Mouse (Mus musculus) myocyte (in vitro differentiated cells): ENCODE measurements at regions not wholly inside any gene's neighbourhood (a gene's known extent, or its start where the extent isn't known, plus 50 kb on each side); places are given as distances from the start of the nearest gene placed in this dataset.

Experiments used
- H3K27me3 ChIP-seq: one replicate; pipeline ENCODE4 v1.6.1; 2011; ENCODE audit not compliant: control insufficient read depth, insufficient read depth, insufficient read length
- H3K36me3 ChIP-seq: one replicate; pipeline ENCODE4 v1.6.1; 2011; ENCODE audit not compliant: control insufficient read depth, insufficient read depth
- H3K4me2 ChIP-seq: one replicate; pipeline ENCODE4 v1.6.1; 2011; ENCODE audit warnings: low read depth, control low read depth
- H3K4me3 ChIP-seq: one replicate; pipeline ENCODE4 v1.5.1; 2011; ENCODE audit warnings: mild to moderate bottlenecking, control low read depth, moderate library complexity
- H3K79me2 ChIP-seq: one replicate; pipeline ENCODE4 v1.6.1; 2011; ENCODE audit not compliant: control insufficient read depth, insufficient read depth
- H3ac ChIP-seq: one replicate; pipeline ENCODE4 v1.6.1; 2011; ENCODE audit not compliant: control insufficient read depth, insufficient read length
- CEBPB ChIP-seq: IDR thresholded peaks from 2 replicates; pipeline ENCODE4 v1.6.1; 2011; ENCODE audit warnings: mild to moderate bottlenecking, moderate library complexity; ENCODE audit not compliant: poor library complexity, insufficient read depth, severe bottlenecking
- E2F4 ChIP-seq: IDR thresholded peaks from one replicate; pipeline ENCODE4 v1.6.1; 2011; ENCODE audit warnings: mild to moderate bottlenecking, control low read depth, moderate library complexity; ENCODE audit not compliant: insufficient read depth
- MAX ChIP-seq: IDR thresholded peaks from one replicate; pipeline ENCODE4 v1.6.1; 2011; ENCODE audit warnings: low read depth, mild to moderate bottlenecking, control low read depth
- MYOD1 ChIP-seq, 3 experiments: IDR thresholded peaks; one replicate each; pipeline ENCODE4 v1.6.1; 2011; ENCODE audit warnings: control low read depth in 2 of 3, low read depth in 2 of 3, mild to moderate bottlenecking in 2 of 3, moderate library complexity in 1 of 3; ENCODE audit not compliant: insufficient read length in 2 of 3, control insufficient read depth in 1 of 3
- MYOG ChIP-seq, 3 experiments: IDR thresholded peaks; one replicate each; pipeline ENCODE4 v1.6.1; 2011; ENCODE audit warnings: control low read depth in 2 of 3, low read depth in 2 of 3, mild to moderate bottlenecking in 2 of 3; ENCODE audit not compliant: insufficient read length in 2 of 3, control insufficient read depth in 1 of 3, insufficient read depth in 1 of 3
- POLR2A ChIP-seq: IDR thresholded peaks from one replicate; pipeline ENCODE4 v1.6.1; 2011; ENCODE audit warnings: low read depth, mild to moderate bottlenecking, control low read depth, moderate library complexity; ENCODE audit not compliant: insufficient read length
- POLR2AphosphoS2 ChIP-seq: IDR thresholded peaks from one replicate; pipeline ENCODE4 v1.6.1; 2011; ENCODE audit warnings: low read depth, control low read depth; ENCODE audit not compliant: insufficient read length
- REST ChIP-seq: IDR thresholded peaks from one replicate; pipeline ENCODE4 v1.6.1; 2011; ENCODE audit warnings: mild to moderate bottlenecking, control low read depth, moderate library complexity; ENCODE audit not compliant: insufficient read depth, insufficient read length
- SRF ChIP-seq: IDR thresholded peaks from one replicate; pipeline ENCODE4 v1.6.1; 2011; ENCODE audit warnings: low read depth; ENCODE audit not compliant: control insufficient read depth, insufficient read length
- TCF12 ChIP-seq: IDR thresholded peaks from one replicate; pipeline ENCODE4 v1.6.1; 2011; ENCODE audit warnings: mild to moderate bottlenecking, control low read depth; ENCODE audit not compliant: poor library complexity, insufficient read depth, severe bottlenecking
- TCF3 ChIP-seq: IDR thresholded peaks from one replicate; pipeline ENCODE4 v1.6.1; 2011; ENCODE audit warnings: low read depth, control low read depth; ENCODE audit not compliant: insufficient read length
- USF1 ChIP-seq: IDR thresholded peaks from one replicate; pipeline ENCODE4 v1.6.1; 2011; ENCODE audit warnings: low read depth, mild to moderate bottlenecking, control low read depth, moderate library complexity

GRCm38 (mm10) chr6:82860485-82860884 lies 79.1 kb downstream of the Sema4f start:
- Histone ChIP-seq H3ac (no peak overlapping the region), H3K27me3 (no peaks in the 10 kb centered on the region), H3K4me2 (no peak overlapping the region), H3K4me3 (no peak overlapping the region), H3K79me2 (no peaks in the 10 kb centered on the region), H3K36me3 (no peaks in the 10 kb centered on the region)
- no peak for TF ChIP-seq USF1
- TF ChIP-seq MYOD1 (IDR thresholded peaks at IDR 0.05; ENCODE audit: control insufficient read depth in 1 of 3, insufficient read length in 2 of 3, low read depth in 2 of 3): no peak
- TF ChIP-seq SRF: no peak
- no peak for TF ChIP-seq REST
- TF ChIP-seq CEBPB: no peak
- TF ChIP-seq TCF3: no peak
- TF ChIP-seq E2F4: no peak
- TF ChIP-seq MAX: no peak
- no peak for TF ChIP-seq MYOG (IDR thresholded peaks at IDR 0.05; ENCODE audit: control insufficient read depth in 1 of 3, insufficient read depth in 1 of 3, insufficient read length in 2 of 3, low read depth in 2 of 3)
- TF ChIP-seq POLR2AphosphoS2: no peak

DNA sequence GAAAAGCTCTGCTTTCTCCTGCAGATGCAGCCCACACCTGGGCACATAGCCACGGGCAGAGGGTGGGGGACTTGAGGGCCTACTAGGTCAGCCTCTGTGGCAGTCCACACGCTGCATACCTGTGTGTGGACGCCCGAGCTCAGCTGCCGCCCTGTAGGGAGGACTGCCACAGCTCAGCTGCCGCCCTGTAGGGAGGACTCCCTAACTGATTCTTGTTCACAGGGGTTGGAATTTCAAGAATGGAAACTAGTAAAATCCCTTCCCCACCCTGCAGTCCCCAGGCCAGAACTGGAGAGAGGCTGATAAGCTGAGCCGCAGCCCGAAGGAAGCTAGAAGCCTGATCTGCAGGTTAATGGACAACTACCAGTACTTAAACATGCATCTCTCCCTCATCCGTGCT lies 82.0 kb upstream of the Hk2 start:
- no peak for TF ChIP-seq MAX
- TF ChIP-seq MYOD1 (IDR thresholded peaks at IDR 0.05; ENCODE audit: control insufficient read depth in 1 of 3, insufficient read length in 2 of 3, low read depth in 2 of 3): peak in 2 of 3 experiments; percentile 41 to 86
- TF ChIP-seq TCF3: peak; percentile 55
- peak in 2 of 3 experiments; percentile 85 to 94 for TF ChIP-seq MYOG (IDR thresholded peaks at IDR 0.05; ENCODE audit: control insufficient read depth in 1 of 3, insufficient read depth in 1 of 3, insufficient read length in 2 of 3, low read depth in 2 of 3)
- H3ac ChIP-seq: no peak overlapping the region
- no peaks in the 10 kb centered on the region for H3K27me3 ChIP-seq
- no peak overlapping the region for H3K4me3 ChIP-seq
- no peak overlapping the region for H3K4me2 ChIP-seq
- H3K36me3 ChIP-seq: no peaks in the 10 kb centered on the region
- H3K79me2 ChIP-seq: no peaks in the 10 kb centered on the region

DNA sequence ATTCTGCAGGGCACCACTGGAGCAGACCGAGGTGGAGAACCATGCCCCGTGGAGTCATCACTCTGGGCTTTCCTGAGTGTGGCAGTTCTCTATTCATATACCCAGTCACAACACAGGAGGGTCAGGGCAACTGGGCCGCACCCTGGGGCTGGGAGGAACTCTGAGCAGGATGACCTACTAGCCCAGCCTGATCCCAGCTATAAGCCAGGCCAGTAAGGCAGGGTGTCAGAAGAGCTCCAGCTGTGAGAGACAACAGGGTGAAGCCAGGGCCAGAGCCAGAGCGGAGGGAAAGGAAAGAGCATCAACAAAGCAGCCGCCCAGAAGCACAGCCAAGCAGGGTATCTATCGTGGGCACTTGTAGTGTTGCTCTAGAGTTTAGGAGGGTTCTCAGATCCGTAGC lies 81.1 kb upstream of the Hk2 start:
- TF ChIP-seq POLR2AphosphoS2: no peak
- H3K36me3 ChIP-seq: no peaks in the 10 kb centered on the region

DNA sequence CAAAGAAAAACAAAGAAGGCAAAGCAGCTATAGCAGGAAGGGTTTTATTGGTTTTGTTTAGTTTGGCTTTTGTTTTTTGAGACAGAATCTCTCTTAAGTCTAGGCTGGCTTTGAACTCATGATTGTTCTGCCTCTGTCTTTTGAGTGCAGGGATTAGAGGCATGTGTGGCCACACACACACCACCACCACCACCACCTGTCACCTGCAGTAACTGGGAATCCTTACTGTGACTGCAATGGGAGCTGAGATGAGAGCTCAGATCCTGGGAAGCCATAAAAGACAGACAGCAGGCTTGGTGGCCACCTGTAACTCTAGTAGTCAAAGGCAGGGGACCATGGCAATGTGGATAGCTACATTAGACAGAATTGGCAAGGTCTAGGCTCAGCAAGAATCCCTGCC lies 80.5 kb upstream of the Hk2 start:
- Histone ChIP-seq H3K27me3 (no peaks in the 10 kb centered on the region), H3K4me3 (no peak overlapping the region), H3K79me2 (no peaks in the 10 kb centered on the region), H3K4me2 (no peak overlapping the region), H3K36me3 (no peaks in the 10 kb centered on the region), H3ac (no peak overlapping the region)
- no peak for TF ChIP-seq REST
- TF ChIP-seq MYOD1 (IDR thresholded peaks at IDR 0.05; ENCODE audit: control insufficient read depth in 1 of 3, insufficient read length in 2 of 3, low read depth in 2 of 3): peak in 2 of 3 experiments; percentile 21 to 60

More for the DNA sequence above, 81.1 kb upstream of the Hk2 start:
- H3ac ChIP-seq: no peak overlapping the region
- no peak overlapping the region for H3K4me3 ChIP-seq
- H3K79me2 ChIP-seq: no peaks in the 10 kb centered on the region
- H3K4me2 ChIP-seq: no peak overlapping the region
- no peaks in the 10 kb centered on the region for H3K27me3 ChIP-seq

DNA sequence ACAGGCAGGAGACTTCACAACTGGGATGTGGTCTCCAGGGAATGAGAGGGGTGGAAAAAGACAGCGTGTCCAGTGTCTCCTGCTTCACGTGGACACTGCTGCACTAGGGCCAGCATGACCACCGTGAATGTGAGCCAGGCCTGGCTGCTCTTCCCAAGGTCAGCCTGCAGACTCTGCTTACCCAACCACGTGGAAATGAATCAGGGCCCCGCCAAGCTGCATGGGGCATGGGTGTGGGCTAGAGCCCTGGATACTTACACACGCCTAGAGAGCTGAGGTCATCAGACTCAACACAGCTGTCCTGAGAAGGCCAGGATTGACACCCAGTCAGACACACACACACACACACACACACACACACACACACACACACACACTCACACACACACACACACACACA lies 80.1 kb upstream of the Hk2 start:
- no peaks in the 10 kb centered on the region for H3K27me3 ChIP-seq
- H3K4me3 ChIP-seq: no peak overlapping the region
- no peaks in the 10 kb centered on the region for H3K79me2 ChIP-seq
- no peak overlapping the region for H3ac ChIP-seq
- peak overlapping the region; percentile 31 for H3K4me2 ChIP-seq
- no peaks in the 10 kb centered on the region for H3K36me3 ChIP-seq
- TF ChIP-seq REST (no peak), CEBPB (0 out of 2 replicates have a peak, but pooled peaks have one; percentile 26), POLR2AphosphoS2 (peak; percentile 41), TCF12 (peak; percentile 36), TCF3 (no peak), E2F4 (no peak), USF1 (peak; percentile 60), MYOD1 (IDR thresholded peaks at IDR 0.05; ENCODE audit: control insufficient read depth in 1 of 3, insufficient read length in 2 of 3, low read depth in 2 of 3) (peak; percentile 63 to 74 (median 68)), MAX (peak; percentile 86), SRF (no peak), MYOG (IDR thresholded peaks at IDR 0.05; ENCODE audit: control insufficient read depth in 1 of 3, insufficient read depth in 1 of 3, insufficient read length in 2 of 3, low read depth in 2 of 3) (peak in 1 of 3 experiments; percentile 84), POLR2A (peak; percentile 64)

- no peaks in the 10 kb centered on the region for H3K36me3 ChIP-seq
- no peak overlapping the region for H3K4me3 ChIP-seq
- no peak overlapping the region for H3K4me2 ChIP-seq
- no peak overlapping the region for H3ac ChIP-seq
- H3K79me2 ChIP-seq: no peaks in the 10 kb centered on the region
- no peaks in the 10 kb centered on the region for H3K27me3 ChIP-seq
- TF ChIP-seq MYOD1 (IDR thresholded peaks at IDR 0.05; ENCODE audit: control insufficient read depth in 1 of 3, insufficient read length in 2 of 3, low read depth in 2 of 3) (no peak), MAX (no peak), POLR2AphosphoS2 (no peak), CEBPB (no peak), REST (no peak), TCF12 (no peak), E2F4 (no peak), POLR2A (no peak), SRF (no peak), MYOG (IDR thresholded peaks at IDR 0.05; ENCODE audit: control insufficient read depth in 1 of 3, insufficient read depth in 1 of 3, insufficient read length in 2 of 3, low read depth in 2 of 3) (no peak)
These were observed 78.8 kb upstream of the Hk2 start for GRCm38 (mm10) chr6:82853076-82853475.
